Mouse (Mus musculus) lung, postnatal 36 days (tissue): ENCODE measurements around the gene 1700066M21Rik.

ENCODE experiments used
- DNase-seq: peaks from one replicate; pipeline ENCODE4 v3.0.0; 2022; ENCODE audit warnings: mixed read lengths

Gene 1700066M21Rik

DNA sequence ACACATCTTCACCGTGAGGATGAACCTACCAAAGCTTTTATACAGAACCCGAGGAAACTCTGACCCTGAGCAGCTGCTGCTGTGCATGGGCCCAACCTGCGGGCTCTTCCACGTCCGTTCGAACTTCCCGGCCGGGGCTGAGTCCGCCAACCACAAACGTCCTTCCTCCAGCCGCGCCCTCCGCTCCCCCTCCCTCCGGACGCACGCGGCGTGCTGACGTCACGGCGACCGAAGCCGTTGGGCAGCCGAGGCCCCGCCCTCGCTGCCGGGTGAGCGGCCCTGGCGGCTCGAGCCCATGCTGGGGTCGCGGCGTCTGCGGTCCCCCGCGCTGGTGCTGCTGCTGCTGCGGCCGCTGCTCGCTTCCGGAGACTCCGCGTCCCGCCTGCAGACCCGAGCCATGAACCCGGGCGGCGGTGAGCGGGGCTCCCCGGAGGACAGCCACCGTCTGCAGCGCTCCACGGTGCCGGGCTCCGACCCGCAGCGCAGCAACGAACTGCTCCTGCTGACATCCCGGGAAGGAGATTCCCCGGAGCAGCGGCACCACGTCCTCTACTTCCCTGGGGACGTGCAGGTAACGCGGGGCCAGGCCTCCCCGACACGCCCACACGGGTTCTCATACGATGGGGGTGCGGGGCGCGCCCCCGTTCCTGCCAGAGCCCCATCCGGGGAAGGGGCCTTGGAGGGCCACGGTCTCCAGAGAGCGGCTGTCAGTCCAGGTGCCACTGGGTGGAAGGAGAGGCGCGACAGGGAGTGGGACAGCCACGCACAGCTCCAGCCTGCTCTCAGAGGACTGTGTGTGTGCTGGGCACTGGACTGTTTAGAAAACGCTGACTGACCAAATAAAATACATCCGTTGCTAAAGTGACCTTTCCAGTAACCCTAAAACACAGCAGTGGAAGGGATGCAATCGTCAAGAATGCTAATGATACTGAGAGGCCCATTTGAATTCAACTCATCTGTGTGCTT lies at the start of gene 1700066M21Rik:
Gene 1700066M21Rik, plus strand, starts transcription at position 245 of the 966 bp plus-strand sequence.
- DNase-seq, result peak; percentile 97

DNA sequence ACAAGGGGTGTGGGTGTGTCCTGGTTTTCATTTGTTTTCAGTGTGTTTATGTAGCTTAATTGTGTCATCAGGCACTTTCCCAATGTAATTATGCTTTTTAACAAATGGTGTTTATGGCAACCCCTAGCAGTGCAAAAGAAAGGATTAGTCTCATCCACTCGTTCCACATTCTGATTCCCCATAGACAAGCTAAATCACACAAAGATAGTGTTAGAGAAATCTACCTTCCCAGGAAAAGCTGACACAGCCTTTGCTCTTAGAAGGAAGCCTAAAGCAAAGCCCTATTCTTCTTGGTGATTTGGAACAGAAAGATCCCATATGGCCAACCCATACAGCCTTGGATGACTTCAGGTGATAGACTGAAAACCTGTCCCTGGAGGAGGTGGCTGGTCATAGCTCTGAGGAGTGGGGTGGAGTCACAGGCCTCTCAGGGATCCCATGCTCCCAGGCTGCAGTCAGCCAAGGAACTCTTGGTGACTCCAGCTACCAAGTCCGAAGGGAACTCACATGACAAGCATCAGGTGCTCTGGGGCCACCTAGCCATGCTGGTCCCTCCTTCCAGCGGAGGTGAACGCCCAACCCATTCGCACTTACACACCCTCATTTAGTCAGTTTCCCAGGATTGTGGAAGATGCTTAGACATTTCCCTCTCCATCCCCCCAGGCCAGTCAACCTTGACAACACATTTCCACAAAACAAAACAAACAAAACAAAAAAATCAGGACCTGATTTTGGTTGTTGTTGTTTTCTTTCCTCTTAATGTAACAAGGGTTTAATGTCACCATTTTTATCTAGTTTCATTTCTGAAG lies 47.9 kb upstream of the 1700066M21Rik start:
- no peak for DNase-seq

DNA sequence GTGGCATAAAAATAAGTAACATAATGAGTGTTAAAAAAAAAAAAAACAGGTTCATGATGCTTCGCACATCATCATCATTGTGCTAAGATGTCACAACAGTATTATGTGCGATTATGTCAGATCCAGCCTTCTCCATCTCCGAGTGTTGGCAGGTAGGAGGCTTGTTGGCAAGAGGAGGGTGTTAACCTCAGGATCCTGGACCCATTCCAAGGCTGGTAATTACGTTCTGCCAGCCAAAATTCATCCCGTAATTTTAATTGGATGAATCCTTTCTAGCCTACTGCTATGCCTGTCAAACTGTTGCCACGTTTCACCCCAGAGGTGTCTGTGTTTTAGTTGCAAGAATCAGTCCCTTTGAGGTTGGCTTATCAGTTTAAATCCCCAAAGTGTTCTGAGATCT lies 47.2 kb upstream of the 1700066M21Rik start:
- DNase-seq, result no peak

DNA sequence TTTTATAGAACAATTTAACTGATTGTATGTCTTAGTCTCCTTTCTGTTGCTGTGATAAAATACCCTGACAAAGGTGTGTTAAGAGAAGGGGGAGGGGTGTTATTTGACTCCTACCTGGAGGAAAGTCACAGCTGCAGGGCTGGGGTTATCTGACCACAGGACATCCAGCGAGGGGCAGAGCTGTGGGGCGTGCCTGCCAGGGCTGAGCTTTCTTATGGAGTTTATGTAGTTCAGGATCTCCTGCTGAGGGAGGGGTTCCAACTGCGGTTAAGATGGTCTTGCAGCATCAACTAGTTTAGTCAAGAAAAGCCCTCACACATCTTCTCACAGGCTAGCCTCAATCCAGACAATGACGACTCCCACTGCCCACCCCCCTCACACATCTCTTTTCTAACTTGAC lies 45.4 kb upstream of the 1700066M21Rik start:
- DNase-seq, result no peak

DNA sequence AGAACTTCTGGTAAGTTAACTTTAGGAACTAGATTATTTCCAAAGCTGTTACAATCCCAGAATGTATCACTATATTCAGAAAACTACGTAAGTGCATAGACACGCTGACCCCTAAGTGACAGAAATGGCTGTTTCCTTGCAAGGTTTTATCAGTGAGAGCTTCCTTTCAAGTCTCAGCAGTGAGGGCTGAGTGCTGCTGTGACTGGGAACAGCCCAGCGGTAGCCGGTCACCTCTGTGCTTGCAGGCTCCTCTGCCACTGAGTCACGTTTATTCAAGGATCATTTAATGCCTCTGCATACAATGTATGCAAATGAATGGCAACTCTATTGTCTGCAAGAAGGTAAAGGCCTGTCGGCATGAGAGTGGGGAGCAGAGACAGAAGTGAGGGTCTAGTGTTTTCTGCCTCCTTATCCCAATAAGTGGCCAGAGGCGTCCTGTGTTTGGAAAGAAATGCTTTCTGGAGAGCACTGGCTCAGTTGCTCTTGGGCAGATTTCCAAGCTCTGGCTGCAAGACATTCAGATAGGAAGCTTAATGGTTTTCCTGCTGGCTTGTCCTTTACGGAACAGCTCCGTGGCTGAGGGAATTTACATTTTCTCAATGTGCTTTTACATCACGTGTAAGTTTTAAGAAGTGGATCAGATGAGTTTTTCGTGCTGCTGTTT lies 43.7 kb upstream of the 1700066M21Rik start:
- peak; percentile 51 for DNase-seq

DNA sequence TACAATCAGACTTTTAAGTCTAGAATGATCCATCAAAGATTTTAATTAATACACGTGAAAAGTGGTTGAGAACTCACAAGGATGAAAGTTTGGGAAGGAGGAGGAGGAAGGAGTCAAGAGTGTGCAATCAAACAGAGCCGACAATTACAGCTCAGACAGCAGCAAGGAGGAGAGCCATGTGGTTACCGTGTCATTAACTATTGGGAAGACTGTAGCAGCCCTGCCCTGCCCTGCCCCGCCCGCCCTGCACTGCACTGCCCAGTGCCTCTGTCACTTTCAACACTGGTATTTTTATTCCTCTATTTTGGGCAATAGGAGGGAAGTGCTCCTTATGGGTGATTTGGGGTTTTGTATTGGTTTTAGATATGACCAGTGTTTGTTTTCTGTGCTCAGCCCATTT lies 42.2 kb upstream of the 1700066M21Rik start:
- no peak for DNase-seq

DNA sequence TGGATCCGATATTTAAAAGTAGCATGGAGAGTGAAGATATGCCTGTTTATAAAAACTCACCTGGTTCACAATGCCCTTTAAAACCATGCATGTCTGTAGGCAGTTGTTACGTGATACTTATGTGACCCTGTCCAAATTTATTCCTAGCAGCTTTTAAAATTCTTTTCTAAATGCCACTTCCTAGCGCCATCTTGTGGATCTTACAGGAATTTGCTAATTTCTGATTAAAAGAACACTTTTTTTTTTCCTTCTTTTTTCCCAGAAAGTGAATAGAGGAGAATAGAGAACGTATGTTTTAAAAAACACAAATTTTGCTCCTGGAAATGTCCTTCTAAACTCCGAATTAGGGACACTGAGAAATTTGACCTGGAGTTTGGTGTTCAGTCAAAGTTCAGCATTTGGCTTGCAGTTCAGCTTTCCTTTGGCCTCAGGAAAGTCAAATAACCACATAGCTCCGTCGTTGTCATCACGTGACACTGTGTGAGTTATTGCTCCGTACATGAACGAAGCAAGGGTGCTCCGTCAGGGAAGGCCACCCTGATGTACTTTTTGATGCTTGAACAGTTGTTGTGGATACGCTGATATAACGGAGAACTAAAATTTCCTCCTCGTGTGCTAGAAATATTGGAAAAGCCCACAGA lies 38.1 kb upstream of the 1700066M21Rik start:
- peak; percentile 25 for DNase-seq

DNA sequence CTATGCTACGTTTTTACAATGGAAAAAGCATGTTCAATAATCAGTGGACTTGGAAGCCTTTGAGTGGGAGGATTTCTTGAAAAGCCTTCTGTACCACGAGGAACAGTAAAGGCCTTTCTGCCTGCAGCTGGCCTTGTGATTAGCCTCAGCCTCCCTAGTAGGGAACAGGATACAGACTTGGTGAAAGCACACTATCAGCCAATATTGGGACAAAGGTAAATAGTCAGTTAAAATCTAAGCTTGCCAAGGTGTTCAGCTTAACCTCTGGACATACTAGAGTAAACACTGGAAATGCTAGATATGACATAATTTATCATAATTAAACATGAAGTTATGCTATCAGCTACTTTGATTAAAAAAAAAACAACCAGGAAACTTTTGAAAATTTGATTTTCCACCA lies 36.2 kb upstream of the 1700066M21Rik start:
- DNase-seq, result no peak

DNA sequence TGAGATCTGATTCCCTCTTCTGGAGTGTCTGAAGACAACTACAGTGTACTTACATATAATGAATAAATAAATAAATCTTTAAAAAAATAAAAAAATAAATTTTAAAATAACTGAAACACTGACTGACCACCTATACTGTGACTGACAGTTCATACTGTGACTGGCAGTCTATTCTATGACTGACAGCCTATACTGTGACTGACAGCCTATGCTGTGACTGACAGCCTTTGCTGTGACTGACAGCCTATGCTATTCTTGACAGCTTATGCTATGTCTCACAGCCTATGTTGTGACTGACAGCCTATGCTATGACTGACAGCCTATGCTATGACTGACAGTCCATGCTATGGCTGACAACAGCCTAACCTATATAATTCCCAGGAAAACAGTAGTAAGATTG lies 29.9 kb upstream of the 1700066M21Rik start:
- no peak for DNase-seq

DNA sequence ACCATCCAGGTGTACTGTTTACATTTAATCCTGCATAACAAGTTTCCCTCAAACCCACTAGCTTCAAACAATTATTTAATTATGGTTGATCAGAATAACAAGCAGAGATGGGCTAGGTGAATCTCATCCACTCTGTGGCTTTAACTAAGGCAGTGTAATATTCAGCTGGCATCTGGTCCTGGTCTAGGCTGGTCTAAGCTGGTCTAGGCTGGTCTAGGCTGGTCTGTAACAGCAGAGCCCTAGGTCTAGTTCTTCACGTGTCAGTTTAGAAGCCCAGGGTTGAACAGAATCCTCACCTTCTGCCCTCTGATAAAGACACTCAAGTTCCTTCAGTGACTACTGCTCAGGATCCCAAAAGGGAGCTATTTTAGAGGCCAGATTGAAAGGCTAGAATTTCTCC lies 25.5 kb upstream of the 1700066M21Rik start:
- DNase-seq, result no peak

DNA sequence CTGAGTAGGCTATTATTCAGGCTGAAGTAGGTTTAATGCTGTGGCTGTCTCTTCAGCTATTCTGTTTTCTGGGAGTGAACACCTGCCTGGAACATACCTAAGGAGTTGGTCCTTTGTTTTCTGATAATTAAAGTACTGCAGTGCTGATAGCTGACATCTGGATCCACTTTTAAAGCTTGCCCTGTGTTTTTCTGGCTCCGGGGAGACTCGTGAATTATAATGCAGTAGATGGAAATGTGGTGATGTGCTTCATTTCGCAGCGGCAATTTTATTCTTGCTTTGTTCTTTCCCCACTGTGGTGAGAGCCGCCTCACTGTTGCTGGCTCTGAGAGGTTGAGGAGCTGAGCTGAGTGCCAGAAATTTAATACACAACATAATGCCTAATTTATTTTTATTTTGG lies 18.9 kb upstream of the 1700066M21Rik start:
- no peak for DNase-seq

DNA sequence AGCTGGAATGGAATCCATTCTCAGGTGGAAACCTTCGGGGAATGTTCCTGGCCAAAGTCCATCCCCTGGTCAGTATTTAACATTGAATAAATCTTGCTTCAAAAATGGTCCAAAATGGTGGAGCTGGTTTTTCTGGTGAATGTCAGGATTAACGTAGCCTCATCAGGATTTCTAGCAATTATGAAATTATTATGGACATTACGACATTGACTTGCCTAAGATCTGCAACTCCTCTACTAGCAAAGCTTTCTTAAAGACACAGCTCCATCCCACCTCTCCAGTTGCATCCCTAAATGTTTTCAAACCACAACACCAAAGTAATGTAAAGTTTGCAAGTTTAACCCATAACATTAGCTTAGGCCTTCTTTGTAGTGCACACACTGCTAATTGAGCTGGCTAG lies 10.0 kb upstream of the 1700066M21Rik start:
- no peak for DNase-seq

DNA sequence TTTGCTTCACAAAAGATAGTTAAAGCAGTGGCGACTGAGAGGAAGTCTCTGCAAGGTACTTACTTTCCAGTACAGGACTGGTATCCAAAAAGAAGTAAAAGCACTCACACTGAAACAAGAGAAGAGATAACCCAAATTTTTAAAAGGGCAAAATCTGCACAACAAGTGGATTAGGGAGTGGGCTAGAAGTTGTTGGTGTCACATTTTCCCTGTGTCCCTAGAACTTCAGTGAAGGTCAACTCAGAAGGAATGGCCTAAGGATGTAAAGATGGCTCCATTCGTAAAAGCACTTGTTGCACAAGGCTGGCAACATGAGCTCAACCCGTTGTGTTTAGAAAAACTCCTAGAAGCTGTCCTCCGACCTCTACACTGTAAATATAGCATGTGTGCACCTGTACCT lies 8.3 kb upstream of the 1700066M21Rik start:
- DNase-seq, result no peak

DNA sequence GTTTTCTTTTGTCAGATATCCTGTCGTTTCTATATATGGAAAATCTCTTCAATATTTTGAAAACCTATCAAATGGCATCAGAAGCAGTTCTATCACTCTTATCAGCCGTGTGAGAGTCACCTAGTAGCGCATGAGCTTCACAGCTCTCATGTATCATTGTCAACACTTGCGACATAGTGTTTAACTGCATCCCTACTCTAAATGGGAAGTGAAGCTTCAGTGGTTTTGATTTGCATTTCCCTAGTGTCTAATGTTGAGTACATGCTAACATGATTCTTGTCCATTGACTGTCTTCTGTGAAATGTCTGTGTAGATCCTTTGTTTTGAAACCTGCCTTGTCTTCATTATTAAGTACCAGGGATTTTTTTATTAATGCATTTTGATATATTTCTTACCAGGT lies 7.0 kb upstream of the 1700066M21Rik start:
- no peak for DNase-seq

DNA sequence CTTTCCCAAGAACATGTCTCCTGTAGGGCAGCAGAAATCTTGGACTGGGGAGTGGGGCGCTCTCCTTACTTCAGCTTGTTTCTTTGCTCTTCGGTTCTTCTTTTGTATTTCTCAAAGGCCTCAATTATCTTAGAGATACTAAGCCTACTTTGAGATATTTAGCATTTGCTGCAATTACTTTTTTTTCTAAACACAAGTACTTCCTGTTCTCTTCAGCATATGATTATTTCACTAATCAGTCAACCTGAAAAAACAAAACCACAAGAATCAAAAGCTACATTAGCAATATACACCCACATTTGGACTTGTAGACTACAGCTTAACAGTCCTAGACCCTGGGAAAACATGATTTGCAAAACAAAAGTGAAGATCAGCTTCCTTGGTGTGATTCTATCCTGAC lies 2.1 kb upstream of the 1700066M21Rik start:
- no peak for DNase-seq

DNA sequence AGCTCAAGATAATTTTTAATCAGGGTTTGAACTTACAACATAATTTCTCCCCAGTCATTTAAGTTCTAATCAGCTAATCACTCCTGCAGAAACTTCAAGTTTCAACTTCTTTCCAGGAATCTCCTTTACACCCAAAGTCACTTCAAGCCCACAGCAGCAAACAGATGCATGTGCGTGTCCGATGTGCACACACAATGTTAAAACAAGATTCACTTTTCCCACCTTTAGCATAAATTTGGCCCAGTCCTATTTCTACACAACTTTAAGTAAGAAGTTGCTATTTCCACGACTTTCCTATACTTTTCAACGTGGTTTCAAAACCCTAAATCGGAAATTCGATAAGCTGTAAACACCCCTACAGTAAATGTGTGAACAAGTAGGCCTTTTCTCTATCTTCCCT lies 614 bp upstream of the 1700066M21Rik start:
- no peak for DNase-seq

DNA sequence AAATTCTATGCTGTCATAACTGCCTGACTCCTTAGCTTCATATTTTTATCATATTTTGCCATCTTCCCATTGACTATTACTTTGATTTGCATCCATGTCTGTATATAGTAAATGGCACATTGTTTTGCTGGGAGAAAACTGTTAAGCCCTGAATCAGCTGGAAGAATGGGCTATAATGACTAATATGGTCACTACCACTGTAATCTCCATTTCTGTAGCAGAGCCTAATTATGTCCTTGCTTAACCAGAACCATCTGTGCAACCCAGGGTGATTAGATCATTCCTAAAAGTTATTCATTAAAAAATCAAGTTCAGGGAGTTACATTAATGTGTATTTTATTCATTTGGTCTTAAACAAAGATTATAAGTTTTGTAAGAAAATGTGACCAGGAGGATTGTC lies 9.1 kb downstream of the 1700066M21Rik start:
- DNase-seq, result no peak

DNA sequence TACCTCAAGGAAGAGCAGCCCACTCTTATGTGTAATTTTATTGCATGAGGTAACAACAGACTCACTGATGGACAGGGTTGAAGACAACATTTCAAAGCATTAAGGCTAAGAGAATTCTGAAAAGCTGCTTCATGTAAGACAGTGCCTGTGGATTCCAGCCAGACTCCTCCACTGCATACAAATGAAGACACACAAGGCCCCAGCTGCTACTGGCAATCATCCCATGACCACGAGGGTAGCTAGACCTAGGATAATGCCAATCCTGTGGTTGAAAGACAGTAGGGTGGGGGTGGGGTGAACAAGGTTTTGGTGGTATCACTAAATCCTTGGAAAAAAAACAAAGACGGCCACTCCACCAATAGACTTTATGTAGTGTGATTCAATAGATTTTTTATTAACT lies 10.5 kb downstream of the 1700066M21Rik start:
- DNase-seq, result no peak

DNA sequence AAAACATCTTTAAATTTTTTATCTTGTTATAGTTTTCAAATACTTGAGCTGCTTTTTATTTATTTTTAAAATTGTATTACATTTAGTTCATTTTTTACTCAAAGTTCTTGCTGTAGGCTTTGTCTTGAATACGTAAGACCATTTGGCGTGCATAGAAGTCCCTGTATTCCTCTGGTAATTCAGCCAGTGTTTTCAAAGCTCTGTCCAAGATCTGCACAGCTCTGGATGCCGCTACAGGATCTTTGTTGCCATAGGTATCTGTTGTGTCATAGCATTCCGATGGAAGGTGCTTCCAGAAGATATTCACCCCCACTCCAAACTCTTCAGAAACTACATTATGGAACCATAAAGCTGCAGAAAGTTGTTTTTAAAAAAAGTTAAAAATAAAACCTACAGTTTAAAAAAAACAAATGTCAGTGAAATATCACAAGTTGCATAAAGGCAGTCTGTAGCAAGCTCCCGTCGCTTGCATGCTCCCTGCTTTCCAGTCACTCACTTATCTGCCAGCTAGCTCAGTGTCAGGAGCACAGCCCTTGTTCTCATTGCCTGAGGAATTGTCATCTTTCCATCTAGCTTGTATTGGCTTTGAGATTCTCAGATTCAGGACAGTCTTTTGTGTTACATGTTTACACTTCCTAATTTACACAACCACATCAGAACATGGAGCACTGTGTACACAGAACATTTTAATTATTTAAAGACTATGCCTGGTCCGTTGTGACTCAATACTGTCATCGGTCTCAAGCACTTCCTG lies 11.2 kb downstream of the 1700066M21Rik start:
- DNase-seq, result no peak

DNA sequence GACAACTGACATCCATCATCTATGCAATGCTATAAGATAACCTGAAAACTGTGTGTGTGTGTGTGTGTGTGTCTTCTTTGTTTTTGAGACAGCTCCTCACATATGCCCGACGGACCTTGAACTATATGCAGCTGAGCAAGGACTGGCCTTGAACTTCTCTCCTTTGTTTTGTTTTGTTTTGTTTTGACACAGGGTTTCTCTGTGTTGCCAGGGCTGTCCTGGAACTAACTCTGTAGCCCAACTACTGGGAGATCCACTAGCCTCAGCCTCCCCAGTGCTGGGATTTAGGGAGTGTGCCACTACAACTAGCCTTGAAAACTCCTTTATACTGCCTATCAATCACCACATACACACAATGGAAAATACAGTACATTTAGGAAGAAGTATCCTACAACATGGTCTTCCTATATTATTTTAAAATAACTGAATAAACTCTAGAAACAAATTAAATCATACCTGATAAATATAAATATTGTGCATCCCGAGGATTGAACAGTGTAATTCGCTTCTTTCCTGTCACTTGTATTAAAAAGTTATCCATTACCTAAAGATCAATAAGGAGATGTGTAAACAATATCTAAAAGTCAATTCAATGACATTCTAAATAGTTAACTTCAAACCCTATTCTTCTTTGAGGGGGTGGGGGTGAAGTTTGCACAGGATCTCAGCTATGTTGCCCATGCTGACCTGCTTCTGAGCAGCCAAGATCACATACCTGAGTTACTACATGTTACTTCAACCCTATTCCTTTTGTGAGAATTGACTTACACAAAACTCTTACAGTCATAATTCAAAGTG lies 13.8 kb downstream of the 1700066M21Rik start:
- no peak for DNase-seq

DNA sequence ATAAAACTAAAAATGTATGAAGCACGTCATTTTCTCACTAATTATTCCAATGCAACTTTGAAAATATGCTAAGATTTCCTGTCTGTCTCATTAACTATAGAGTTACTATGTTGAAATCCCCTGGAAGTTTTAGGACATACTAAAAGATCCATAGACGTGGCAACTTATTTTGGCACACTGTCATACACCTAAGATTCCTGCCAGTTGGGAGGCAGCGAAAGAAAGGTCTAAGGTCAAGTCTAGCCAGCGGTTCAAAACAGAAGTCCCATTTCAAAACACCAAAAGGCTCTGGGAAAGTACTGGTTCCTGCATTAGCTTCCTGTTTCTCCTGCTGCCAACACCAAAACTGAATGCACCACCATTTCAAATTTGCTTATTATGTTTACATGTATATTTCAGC lies 15.0 kb downstream of the 1700066M21Rik start:
- no peak for DNase-seq
